Mouse (Mus musculus) cerebellum, adult 9-11 months (tissue): Measurements from ENCODE around the gene Sorl1.
A peak's percentile ranks its signal among the peaks of the same experiment; 100 is the strongest.
"Not testable (repeated sequence)": the region's sequence is repeated elsewhere in the genome, so short reads cannot be mapped to it uniquely, and the experiment has no call there.

ENCODE experiments used
- DNase-seq: peaks from one replicate; pipeline ENCODE4 v3.0.0; 2022

Gene Sorl1

GRCm38 (mm10) chr9:42091561-42091960 is 32.5 kb downstream of the Sorl1 start:
- DNase-seq = no peak

GRCm38 (mm10) chr9:42087921-42088320 is 36.2 kb downstream of the Sorl1 start:
- DNase-seq = no peak

GRCm38 (mm10) chr9:42085970-42086369 is 38.1 kb downstream of the Sorl1 start:
- no peak for DNase-seq

GRCm38 (mm10) chr9:42083661-42084067 is 40.4 kb downstream of the Sorl1 start:
- DNase-seq = no peak

- DNase-seq = peak; percentile 83
Measured at GRCm38 (mm10) chr9:42081681-42082530, 42.2 kb downstream of the Sorl1 start.

- no peak for DNase-seq
Measured at GRCm38 (mm10) chr9:42080671-42081070, 43.4 kb downstream of the Sorl1 start.

- no peak for DNase-seq
Measured at GRCm38 (mm10) chr9:42077112-42077845, 46.8 kb downstream of the Sorl1 start.

- DNase-seq = no peak
Measured at GRCm38 (mm10) chr9:42076256-42076849, 47.7 kb downstream of the Sorl1 start.

GRCm38 (mm10) chr9:42075241-42075640 is 48.9 kb downstream of the Sorl1 start:
- no peak for DNase-seq

GRCm38 (mm10) chr9:42072010-42072409 is 52.1 kb downstream of the Sorl1 start:
- peak; percentile 67 for DNase-seq

GRCm38 (mm10) chr9:42070856-42071255 is 53.2 kb downstream of the Sorl1 start:
- DNase-seq = no peak

GRCm38 (mm10) chr9:42069471-42069870 is 54.6 kb downstream of the Sorl1 start:
- no peak for DNase-seq

GRCm38 (mm10) chr9:42067950-42068349 is 56.1 kb downstream of the Sorl1 start:
- no peak for DNase-seq

- no peak for DNase-seq
Measured at GRCm38 (mm10) chr9:42065756-42066155, 58.3 kb downstream of the Sorl1 start.

GRCm38 (mm10) chr9:42063391-42063790 is 60.7 kb downstream of the Sorl1 start:
- no peak for DNase-seq

GRCm38 (mm10) chr9:42062269-42062668 is 61.8 kb downstream of the Sorl1 start:
- no peak for DNase-seq

- DNase-seq = not testable (repeated sequence)
Measured at GRCm38 (mm10) chr9:42059006-42059405, 65.1 kb downstream of the Sorl1 start.

GRCm38 (mm10) chr9:42056591-42056990 is 67.5 kb downstream of the Sorl1 start:
- DNase-seq = no peak

- no peak for DNase-seq
Measured at GRCm38 (mm10) chr9:42055378-42055777, 68.7 kb downstream of the Sorl1 start.

- peak; percentile 94 for DNase-seq
Measured at GRCm38 (mm10) chr9:42054339-42055272, 69.5 kb downstream of the Sorl1 start.

- no peak for DNase-seq
Measured at GRCm38 (mm10) chr9:42053591-42054190, 70.4 kb downstream of the Sorl1 start.
